Mouse (Mus musculus) kidney, embryonic 14.5 days (tissue): ENCODE measurements at regions not wholly inside any gene's neighbourhood (a gene's known extent, or its start where the extent isn't known, plus 50 kb on each side); places are given as distances from the start of the nearest gene placed in this dataset.
"Not testable (repeated sequence)": the region's sequence is repeated elsewhere in the genome, so short reads cannot be mapped to it uniquely, and the experiment has no call there.

Experiments
- ATAC-seq: fragments of 200-750 bp; cut with Nextera tagmentation; 2 replicates; pipeline ENCODE4 v1.8.0; 2017; ENCODE audit warnings: moderate number of reproducible peaks, mild to moderate bottlenecking, moderate TSS enrichment, moderate library complexity; ENCODE audit not compliant: low FRiP score, low TSS enrichment
- H3K27ac ChIP-seq: fragments of 300-500 bp; sonication (generic); 2 replicates; pipeline ENCODE4 v1.5.1; 2014; ENCODE audit warnings: low read depth, mild to moderate bottlenecking, low read length, moderate library complexity, mixed read lengths
- H3K27me3 ChIP-seq: fragments of 300-500 bp; sonication (generic); 2 replicates; pipeline ENCODE4 v1.6.1; 2014; ENCODE audit warnings: mild to moderate bottlenecking, low read length; ENCODE audit not compliant: control insufficient read depth, insufficient read depth
- H3K36me3 ChIP-seq: fragments of 300-500 bp; sonication (generic); 2 replicates; pipeline ENCODE4 v1.6.1; 2014; ENCODE audit warnings: low read length, mixed read lengths; ENCODE audit not compliant: control insufficient read depth, insufficient read depth
- H3K4me1 ChIP-seq: fragments of 300-500 bp; sonication (generic); 2 replicates; pipeline ENCODE4 v1.6.1; 2014; ENCODE audit warnings: low read length, mixed read lengths; ENCODE audit not compliant: control insufficient read depth, insufficient read depth
- H3K4me2 ChIP-seq: fragments of 300-500 bp; sonication (generic); replicated peaks from 2 replicates; pipeline ENCODE4 v1.6.1; 2014; ENCODE audit warnings: low read depth, mild to moderate bottlenecking, low read length
- H3K4me3 ChIP-seq: fragments of 300-500 bp; sonication (generic); 2 replicates; pipeline ENCODE4 v1.5.1; 2014; ENCODE audit warnings: mild to moderate bottlenecking, low read length
- H3K9ac ChIP-seq: fragments of 300-500 bp; sonication (generic); 2 replicates; pipeline ENCODE4 v1.6.1; 2014; ENCODE audit warnings: low read depth, mild to moderate bottlenecking, low read length, moderate library complexity
- H3K9me3 ChIP-seq: fragments of 300-500 bp; sonication (generic); 2 replicates; pipeline ENCODE4 v1.6.1; 2016; ENCODE audit warnings: low read length; ENCODE audit not compliant: control insufficient read depth
- WGBS: fragments of 180-500 bp; shearing (Covaris S2); extraction: QIAGEN DNeasy Blood & Tissue Kit; methylation state at CpG from one replicate; pipeline ENCODE4 v1.1.7; 2014; 5-methylcytosine and 5-hydroxymethylcytosine counted together

- H3K4me3 ChIP-seq, result no peak overlapping the region
- 65% methylated on average over 5 of the region's 5 CpGs for WGBS
- H3K9ac ChIP-seq, result no peak overlapping the region
- H3K36me3 ChIP-seq, result no peaks in the 10 kb centered on the region
- peak; percentile 46; the same call in 1 of the 2 replicates for ATAC-seq
- H3K27me3 ChIP-seq, result no peaks in the 10 kb centered on the region
- no peak overlapping the region for H3K4me2 ChIP-seq
- no peaks in the 10 kb centered on the region for H3K4me1 ChIP-seq
- H3K27ac ChIP-seq, result no peak overlapping the region
- no peaks in the 10 kb centered on the region for H3K9me3 ChIP-seq
Observed at GRCm38 (mm10) chr6:6371444-6372093, 154.6 kb upstream of the Slc25a13 start.

GRCm38 (mm10) chr6:6364037-6364436, 147.1 kb upstream of the Slc25a13 start:
- H3K9ac ChIP-seq, result no peak overlapping the region
- no peak for ATAC-seq
- no peaks in the 10 kb centered on the region for H3K4me1 ChIP-seq
- no peaks in the 10 kb centered on the region for H3K27me3 ChIP-seq
- no peaks in the 10 kb centered on the region for H3K9me3 ChIP-seq
- H3K36me3 ChIP-seq, result no peaks in the 10 kb centered on the region
- no peak overlapping the region for H3K27ac ChIP-seq
- WGBS, result 75% methylated on average over 4 of the region's 4 CpGs
- H3K4me2 ChIP-seq, result no peak overlapping the region
- H3K4me3 ChIP-seq, result no peak overlapping the region

- no peak overlapping the region for H3K4me3 ChIP-seq
- no peak overlapping the region for H3K4me2 ChIP-seq
- H3K27me3 ChIP-seq, result no peaks in the 10 kb centered on the region
- H3K4me1 ChIP-seq, result no peaks in the 10 kb centered on the region
- H3K9me3 ChIP-seq, result no peaks in the 10 kb centered on the region
- ATAC-seq, result no peak
- H3K36me3 ChIP-seq, result no peaks in the 10 kb centered on the region
- 74% methylated on average over 4 of the region's 4 CpGs for WGBS
- no peak overlapping the region for H3K9ac ChIP-seq
- H3K27ac ChIP-seq, result no peak overlapping the region
Observed at GRCm38 (mm10) chr6:6362678-6363354, 145.8 kb upstream of the Slc25a13 start.

- H3K4me2 ChIP-seq, H3K4me1 ChIP-seq, H3K9me3 ChIP-seq, H3K9ac ChIP-seq, H3K36me3 ChIP-seq, H3K27ac ChIP-seq, ATAC-seq, H3K4me3 ChIP-seq, H3K27me3 ChIP-seq: not testable (repeated sequence)
Observed at GRCm38 (mm10) chr6:6361181-6361580, 144.2 kb upstream of the Slc25a13 start.

GRCm38 (mm10) chr6:6357477-6357876, 140.5 kb upstream of the Slc25a13 start:
- no peak overlapping the region for H3K27ac ChIP-seq
- no peaks in the 10 kb centered on the region for H3K27me3 ChIP-seq
- H3K36me3 ChIP-seq, result no peaks in the 10 kb centered on the region
- no peak overlapping the region for H3K4me2 ChIP-seq
- H3K4me1 ChIP-seq, result no peaks in the 10 kb centered on the region
- H3K9me3 ChIP-seq, result no peaks in the 10 kb centered on the region
- no peak overlapping the region for H3K4me3 ChIP-seq
- WGBS, result 51% methylated on average over 2 of the region's 2 CpGs
- ATAC-seq, result no peak
- H3K9ac ChIP-seq, result no peak overlapping the region

- 62% methylated on average over 6 of the region's 6 CpGs for WGBS
- Histone ChIP-seq H3K4me2 (no peak overlapping the region), H3K4me1 (no peaks in the 10 kb centered on the region), H3K27ac (no peak overlapping the region), H3K27me3 (no peaks in the 10 kb centered on the region), H3K4me3 (no peak overlapping the region), H3K36me3 (no peaks in the 10 kb centered on the region), H3K9ac (no peak overlapping the region), H3K9me3 (no peaks in the 10 kb centered on the region)
- ATAC-seq, result no peak
Observed at GRCm38 (mm10) chr6:6356967-6357366, 140.0 kb upstream of the Slc25a13 start.

GRCm38 (mm10) chr6:6335251-6335650, 118.3 kb upstream of the Slc25a13 start:
- Histone ChIP-seq H3K36me3 (no peaks in the 10 kb centered on the region), H3K4me2 (no peak overlapping the region), H3K27ac (no peak overlapping the region), H3K4me3 (no peak overlapping the region), H3K4me1 (no peaks in the 10 kb centered on the region), H3K27me3 (no peaks in the 10 kb centered on the region), H3K9ac (no peak overlapping the region), H3K9me3 (no peaks in the 10 kb centered on the region)
- no peak for ATAC-seq
- WGBS, result 84% methylated on average over 8 of the region's 8 CpGs

- Histone ChIP-seq H3K27ac (no peak overlapping the region), H3K4me2 (no peak overlapping the region), H3K36me3 (no peaks in the 10 kb centered on the region), H3K4me3 (no peak overlapping the region), H3K9ac (no peak overlapping the region), H3K4me1 (no peaks in the 10 kb centered on the region), H3K27me3 (no peaks in the 10 kb centered on the region), H3K9me3 (no peaks in the 10 kb centered on the region)
- WGBS, result 88% methylated on average over 1 of the region's 1 CpGs
- ATAC-seq, result no peak
Observed at GRCm38 (mm10) chr6:6330271-6330670, 113.3 kb upstream of the Slc25a13 start.

- ATAC-seq, result no peak
- no peaks in the 10 kb centered on the region for H3K4me1 ChIP-seq
- H3K4me3 ChIP-seq, result no peak overlapping the region
- H3K9me3 ChIP-seq, result no peaks in the 10 kb centered on the region
- no peaks in the 10 kb centered on the region for H3K27me3 ChIP-seq
- 41% methylated on average over 1 of the region's 1 CpGs for WGBS
- no peaks in the 10 kb centered on the region for H3K36me3 ChIP-seq
- no peak overlapping the region for H3K4me2 ChIP-seq
- H3K9ac ChIP-seq, result no peak overlapping the region
- H3K27ac ChIP-seq, result no peak overlapping the region
Observed at GRCm38 (mm10) chr6:6325516-6325915, 108.5 kb upstream of the Slc25a13 start.
